Mouse (Mus musculus): ENCODE measurements around the gene Prdm11. TPM values are rescaled to one million over a fixed set of nuclear protein-coding genes. Genes with fewer than 3 reads are reported as not detected.
A peak's percentile ranks its signal among the peaks of the same experiment; 100 is the strongest.

Prdm11 gene
- total RNA-seq, 4 experiments from 2014 or later, result 23.7 to 29.5 (median 26.6) TPM

DNA sequence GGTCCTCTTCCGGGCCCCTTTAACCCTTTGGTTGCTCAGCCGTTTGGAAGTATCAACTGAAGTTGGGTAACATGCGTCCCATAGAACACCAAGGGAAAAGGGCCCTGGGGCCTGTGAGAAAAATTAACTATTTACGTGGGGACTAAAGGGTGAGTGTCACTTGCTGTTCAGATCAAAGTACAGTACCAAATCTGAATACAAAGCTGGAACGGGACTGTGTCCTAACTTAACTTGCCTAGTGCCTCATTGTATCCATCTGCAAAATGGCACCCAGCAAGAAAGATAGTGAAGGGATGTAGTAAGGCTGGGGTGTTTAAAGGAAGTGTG, 505 bp upstream of the Prdm11 start:
- DNase-seq (ENCODE audit: low spot score in 2 of 2), result no peak

DNA sequence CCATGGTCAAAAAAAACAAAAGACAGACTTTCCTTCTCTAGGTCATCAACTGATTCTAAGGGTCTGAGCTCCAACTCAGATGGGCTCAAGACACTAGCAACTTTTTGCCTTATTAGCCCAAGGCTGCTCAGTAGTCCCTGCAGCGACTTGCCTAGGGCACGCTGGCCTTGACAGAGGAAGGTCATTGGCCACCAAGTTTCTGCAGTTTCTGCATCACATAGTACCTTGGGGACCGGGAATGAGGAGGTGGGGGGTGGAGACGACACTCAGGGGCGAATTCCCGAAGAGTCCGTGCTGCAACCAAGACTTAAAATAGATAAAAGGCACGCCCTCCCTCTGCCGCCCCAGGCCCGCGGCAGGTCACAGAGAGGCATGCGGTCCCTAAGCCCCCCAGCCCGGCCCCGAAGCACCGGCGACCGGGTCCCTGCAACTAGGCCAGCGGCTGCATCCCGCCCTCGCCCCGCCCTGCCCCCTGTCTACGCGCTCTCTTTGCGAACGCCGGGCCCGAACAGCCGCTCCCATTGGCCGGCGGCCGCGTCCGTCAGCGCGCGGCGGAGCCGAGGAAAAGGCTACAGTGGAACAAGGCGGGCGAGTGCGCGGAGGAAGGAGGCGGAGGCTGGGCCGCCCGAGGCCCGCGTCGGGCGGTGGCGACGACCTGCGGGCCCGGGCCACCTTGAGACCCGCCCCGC, 694 bp downstream of the Prdm11 start:
- DNase-seq (ENCODE audit: low spot score in 2 of 2), result peak; percentile 87 to 91

DNA sequence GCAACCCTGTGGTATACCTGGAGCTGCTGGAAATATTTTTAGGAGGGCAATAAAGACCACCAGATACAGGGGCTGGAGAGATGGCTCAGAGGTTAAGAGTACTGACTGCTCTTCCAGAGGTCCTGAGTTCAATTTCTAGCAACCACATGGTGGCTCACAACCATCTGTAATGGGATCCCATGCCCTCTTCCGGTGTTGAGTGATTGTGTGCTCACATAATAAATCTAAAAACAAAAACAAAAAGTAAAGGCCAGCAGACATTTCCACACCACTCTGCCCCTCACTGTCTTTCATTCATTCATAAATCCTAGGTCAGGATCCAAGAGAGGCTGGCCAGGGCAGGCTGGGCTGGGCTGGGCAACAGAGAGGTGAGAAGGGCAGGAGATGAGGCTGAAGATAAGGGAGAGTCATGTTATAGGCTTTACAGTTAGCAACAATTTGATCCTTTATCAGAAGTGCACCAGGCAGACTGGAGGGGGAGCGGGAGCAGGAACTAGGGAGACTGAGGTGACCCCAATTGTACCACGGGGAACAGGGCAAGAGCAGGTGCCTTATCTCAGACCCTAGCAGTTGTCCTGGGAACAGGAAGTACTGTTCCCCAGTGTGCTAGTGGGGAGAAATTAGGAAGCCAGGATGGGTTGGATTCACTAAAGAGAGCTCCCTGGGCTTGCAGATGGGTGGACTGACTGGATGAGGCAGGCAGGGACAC, 2.4 kb downstream of the Prdm11 start:
- no peak for DNase-seq (ENCODE audit: low spot score in 2 of 2)

DNA sequence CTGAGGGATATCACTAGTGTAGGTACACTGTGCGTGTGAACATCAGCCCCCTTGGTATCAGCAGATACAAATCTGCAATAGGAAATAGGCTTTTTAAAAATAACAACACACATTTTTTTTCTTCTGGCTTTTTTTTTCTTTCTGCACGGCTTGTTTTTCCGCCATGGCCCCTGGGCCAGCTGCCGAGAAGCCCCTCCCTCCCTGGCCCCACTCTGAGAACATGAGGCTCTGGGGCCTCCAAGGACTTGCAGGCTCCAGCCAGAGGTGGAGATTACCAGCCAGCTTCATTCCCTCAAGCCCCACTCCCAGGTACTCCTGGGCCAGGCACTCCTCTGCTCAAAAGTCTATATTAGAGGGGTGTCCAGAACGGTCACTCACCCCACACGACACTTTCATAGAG, 4.5 kb downstream of the Prdm11 start:
- DNase-seq (ENCODE audit: low spot score in 2 of 2), result no peak

DNA sequence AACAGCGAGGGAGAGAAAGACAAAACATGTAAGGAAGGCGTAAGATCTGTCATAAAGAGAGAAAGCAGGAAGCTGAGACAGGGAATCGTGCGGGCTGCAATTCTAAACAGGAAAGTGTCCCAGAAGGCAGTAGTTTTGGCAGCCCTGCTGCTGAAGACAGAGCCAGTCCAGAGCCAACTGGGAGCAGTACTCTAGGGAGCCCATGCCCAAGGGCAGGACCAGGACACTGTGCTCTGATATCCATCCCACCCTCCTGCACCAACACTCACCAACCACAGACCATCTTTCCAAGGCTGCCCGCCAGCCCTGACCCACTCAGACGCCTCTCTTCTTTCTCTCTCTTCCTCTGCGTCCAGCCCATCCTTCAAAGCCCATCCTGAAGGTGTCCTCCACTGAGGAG, 5.1 kb downstream of the Prdm11 start:
- DNase-seq (ENCODE audit: low spot score in 2 of 2), result no peak

DNA sequence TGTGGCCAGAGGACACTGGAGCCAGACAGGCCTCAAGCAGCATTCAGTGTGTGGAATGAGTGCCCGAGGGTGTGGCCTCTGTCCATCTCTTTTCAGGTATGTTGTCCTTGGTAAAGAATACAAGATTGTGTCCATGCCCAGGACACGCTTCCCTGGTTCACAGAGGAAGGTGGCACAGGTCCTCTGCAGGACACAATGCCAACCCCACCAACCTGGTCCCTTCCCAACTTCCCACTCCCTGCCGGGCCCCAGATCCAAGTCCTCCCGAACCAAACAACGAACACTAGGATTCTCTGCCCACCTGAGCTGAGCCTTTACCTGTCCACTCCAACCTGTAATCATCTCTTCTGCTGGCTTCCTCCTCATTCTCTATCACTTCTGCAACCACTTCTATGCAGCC, 6.3 kb downstream of the Prdm11 start:
- DNase-seq (ENCODE audit: low spot score in 2 of 2), result no peak

DNA sequence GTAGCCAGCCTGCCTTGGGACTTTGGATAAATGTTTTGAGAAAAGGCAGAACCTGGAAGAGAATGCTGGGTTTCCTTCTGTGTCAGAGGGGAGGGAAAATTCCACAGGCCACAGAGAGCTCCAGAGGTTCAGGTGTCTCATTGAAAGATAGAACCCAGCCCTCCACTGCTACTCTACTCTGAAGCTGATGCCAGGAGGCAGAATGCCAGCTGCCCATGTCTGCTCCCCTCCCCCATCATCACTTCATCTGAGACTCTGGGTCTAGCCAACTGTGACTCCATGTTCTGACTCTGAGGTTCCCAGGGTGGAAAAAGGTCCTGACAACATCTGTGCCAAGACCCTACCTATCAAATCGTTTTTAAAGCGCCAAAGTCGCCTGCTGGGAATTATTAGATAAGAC, 6.9 kb downstream of the Prdm11 start:
- DNase-seq (ENCODE audit: low spot score in 2 of 2), result no peak

DNA sequence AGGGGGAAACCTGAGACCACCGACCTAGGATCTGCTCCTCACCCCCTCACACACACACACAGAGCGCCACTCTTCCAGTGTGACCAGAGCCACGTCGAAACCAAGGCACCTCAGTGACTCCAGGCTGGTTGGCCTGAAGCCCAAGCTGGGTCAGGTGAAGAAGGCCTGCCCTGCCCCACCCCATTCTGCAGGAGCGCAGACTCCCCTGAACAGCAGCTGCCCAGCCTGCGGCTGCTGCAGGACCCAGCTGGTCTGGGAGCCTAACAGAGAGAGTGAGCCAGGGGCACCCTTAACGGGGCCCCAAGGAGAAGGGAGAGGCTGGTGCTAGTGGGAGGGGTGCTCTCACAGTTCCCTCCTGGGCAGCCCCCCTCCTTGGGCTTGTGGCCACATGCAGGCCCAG, 10.3 kb downstream of the Prdm11 start:
- DNase-seq (ENCODE audit: low spot score in 2 of 2), result no peak

DNA sequence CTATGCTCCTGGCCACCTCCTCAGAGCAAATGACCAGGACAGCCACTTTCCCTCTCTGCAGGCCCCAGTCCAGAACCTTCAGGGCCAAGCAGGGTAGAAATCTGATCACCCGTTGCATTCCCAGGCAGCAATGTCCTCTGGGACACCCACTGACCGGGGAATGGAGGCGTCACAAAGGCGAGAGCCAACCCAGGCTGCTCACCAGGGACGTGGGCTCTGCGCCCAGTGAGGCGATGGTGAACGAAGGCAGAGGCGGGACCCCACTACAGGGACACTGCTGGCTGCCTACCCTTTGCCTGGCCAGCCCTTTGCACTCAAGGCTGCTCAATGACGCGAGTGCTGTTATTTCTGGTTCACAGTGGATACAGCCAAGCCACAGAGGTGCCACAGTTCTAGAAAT, 13.3 kb downstream of the Prdm11 start:
- no peak for DNase-seq (ENCODE audit: low spot score in 2 of 2)

DNA sequence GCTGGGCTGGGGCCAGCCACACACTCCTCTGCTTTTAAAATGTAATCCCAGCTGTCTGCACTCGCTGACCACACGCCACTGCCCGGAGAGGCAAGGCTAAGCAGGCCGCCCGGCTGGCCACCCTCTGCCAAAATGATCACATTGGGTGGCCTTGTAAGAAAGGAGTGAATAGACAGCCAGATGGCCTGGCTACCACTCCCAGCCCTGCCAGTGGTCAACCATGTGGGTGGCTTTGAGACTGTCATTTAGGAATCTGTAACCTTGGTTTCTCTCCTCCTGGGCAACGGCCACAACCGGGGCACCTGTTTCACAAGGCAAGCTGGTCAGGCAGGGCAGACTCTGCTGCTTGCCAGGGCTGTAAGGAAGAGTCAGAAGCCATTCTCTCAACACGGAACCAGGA, 13.9 kb downstream of the Prdm11 start:
- DNase-seq (ENCODE audit: low spot score in 2 of 2), result no peak

DNA sequence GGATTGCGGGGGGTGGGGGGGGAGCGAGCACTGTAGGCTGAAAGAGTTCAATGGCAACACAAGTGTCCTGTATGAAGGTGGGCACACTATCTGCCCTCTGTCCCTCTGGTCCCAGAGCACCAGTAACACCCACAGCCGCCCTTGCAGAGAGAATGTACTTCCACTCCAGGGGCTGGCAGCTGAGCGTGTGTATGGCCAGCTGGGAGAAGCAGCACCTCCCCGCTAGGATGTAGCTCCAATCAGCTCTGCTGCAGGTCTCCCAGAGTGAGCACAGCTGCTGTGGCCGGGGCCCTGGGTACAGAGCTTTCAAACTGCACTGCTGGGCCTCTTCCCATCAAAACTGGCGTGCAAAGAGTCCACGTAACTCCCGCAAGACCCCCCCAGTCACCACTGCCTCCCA, 14.9 kb downstream of the Prdm11 start:
- DNase-seq (ENCODE audit: low spot score in 2 of 2), result no peak

DNA sequence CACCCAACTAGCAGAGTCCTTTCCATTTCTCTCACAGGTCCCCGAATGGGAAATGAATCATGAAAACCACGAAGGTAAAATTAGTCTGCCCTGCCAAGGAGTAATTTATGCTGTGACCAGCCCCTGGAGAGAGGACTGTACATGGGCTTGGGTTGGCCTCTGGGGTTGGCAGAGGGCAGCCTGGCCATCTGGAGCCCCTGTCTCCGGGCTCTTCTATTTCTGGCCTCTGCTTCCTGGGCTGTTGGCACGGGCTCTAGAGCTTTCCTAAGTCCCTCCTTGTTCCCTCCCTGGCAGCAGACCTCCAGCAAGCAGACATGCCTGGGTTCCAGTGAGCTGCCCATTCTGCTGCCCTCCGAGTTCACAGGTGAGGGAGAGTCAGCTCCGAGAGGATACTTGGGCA, 15.9 kb downstream of the Prdm11 start:
- no peak for DNase-seq (ENCODE audit: low spot score in 2 of 2)

DNA sequence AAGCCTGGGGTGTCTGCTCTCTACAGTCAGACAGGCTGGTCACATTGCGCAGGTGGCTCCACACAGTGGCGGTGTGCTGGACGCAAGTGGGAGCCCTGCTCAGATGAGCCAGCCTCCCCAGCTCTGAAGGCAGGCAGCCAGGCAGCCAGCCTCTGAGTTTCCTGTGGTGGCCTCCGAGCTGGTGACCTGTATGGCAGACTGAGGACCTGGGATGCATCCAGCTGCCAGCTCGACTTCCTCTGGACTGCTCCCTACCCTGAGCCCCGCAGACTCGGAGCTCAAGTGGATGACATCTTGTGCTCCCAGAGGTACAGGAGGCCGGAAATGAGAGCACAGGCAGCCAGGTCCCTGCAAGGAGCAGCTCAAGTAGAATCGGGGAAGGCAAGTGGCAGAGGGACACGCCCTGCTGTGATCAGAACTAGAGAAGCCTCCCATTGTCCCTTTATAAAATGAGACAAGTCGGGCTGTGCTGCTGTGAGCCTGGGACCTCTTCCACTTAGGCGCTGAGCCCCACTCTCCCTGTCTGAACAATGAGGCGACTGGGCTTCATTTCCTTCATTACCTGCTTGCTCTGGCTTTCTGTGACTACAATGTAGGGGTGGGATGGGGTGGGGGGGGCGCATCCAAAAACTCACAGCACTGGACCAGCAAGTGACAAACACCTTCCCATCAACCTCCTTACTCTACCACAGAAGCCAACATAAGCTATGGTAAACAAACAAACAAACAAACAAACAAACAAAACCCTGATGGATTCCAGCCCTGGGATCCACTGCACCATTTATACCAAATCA, 16.5 kb downstream of the Prdm11 start:
- DNase-seq (ENCODE audit: low spot score in 2 of 2), result no peak

DNA sequence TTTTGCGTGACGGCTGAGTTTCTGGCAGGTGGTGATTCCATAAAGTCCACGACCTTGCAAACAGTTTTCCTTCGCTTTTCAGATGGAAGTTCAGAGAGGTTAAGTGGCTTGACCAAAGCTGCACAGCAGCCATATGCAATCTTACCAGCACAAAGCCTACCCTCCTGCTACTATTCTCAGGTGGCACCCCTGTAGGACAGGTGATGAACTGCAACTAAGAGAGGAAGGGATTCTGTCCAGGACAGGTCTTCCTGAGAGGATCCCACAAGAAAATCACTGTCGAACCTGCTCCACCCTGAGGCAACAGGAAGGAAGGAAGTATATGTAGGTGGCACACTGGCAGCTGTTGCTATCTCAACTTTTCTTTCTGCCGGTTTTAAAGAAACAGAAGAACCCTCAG, 17.1 kb downstream of the Prdm11 start:
- DNase-seq (ENCODE audit: low spot score in 2 of 2), result no peak

DNA sequence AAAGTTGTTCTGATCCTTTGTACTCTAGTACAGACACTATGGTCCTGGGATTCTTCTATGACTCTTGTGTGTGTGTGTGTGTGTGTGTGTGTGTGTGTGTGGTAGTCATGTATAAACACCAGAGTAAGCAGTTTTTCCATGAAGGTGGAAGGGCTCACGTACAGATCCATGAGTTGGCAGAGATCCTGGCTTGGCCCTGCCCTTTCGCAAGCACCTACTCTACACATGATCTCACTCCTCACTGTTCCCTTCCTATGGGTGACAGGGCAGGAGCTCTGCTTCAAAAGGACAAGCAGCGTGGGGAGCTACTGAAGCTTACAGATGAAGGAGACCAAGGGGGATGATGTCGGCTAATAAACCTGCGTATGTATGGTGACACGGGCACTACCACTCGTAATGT, 18.3 kb downstream of the Prdm11 start:
- no peak for DNase-seq (ENCODE audit: low spot score in 2 of 2)

DNA sequence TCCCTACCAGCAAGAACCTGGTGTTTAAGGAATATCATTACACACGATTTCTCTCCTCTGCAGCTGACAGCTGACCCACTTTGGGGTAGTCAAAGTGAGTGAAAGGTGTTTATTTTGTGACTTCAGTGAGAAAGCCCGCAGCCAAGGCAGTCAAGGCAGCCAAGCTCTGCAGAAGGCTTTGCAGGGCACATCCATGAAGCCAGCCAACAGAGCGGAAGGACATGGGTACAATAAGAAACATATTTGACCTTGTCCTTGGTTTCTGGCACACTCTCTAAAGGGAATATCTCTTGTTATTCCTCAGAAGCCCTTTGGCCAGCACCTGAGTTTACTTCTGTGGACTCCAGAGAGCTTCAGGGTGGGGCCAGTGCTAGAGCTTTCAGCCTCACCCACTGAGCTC, 21.5 kb downstream of the Prdm11 start:
- DNase-seq (ENCODE audit: low spot score in 2 of 2), result no peak

DNA sequence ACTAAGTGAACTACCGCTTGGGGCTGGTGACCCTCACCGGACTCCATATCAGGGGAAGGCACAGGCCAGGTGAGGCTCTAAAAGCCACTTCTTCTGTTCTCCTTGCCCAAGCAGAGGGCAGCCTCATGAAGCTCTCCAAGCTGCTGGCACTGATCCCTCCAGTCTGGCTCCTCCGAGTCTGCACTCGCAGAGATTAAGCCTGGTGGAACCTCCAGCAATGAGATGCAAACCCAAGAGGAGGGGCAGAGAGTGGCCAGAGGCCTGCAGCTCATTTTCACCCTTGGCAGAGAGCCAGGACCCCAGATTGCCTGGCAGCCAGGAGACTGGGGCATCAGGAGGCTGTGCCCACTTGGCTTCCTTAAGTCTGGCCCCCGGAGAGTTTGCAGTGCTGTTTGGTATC, 27.1 kb downstream of the Prdm11 start:
- no peak for DNase-seq (ENCODE audit: low spot score in 2 of 2)

DNA sequence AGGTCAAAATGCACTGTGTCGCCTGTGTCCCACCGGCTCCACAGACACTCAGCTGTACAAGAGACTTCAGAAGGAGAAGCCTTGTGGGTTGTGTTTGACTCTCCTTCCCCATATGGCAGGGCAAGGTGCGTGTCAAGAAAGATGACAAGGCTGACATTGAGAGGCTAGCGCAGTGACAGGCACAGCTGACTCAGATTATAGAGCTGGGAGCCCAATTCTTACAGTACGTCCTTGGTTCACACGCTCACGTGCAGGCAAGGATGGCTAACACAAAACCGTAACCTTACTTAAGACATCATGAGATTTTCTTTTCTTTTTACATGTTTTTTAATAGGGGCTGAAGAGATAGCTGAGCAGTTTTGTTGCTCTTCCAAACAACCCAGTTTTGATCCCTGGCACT, 28.8 kb downstream of the Prdm11 start:
- no peak for DNase-seq (ENCODE audit: low spot score in 2 of 2)

DNA sequence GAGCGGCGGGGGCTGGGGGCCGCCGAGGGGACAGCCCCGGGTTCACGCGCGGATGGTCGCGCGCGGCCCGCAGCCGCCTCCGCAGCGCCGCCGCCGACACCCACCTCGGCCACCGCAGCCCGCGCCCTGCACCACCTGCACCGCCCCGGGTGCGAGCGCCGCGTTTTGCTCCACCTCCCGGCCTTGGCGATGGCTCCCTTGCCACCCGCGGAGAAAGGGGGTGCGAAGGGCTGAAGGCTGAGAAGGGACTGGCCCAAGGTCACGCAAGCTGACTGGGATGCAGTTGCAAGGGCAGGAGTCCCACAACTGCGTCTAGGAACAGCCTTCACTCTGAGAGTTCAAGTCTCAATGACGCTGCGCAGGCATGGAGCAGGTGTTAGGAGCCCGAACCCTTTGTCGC, 30.9 kb downstream of the Prdm11 start:
- no peak for DNase-seq (ENCODE audit: low spot score in 2 of 2)

DNA sequence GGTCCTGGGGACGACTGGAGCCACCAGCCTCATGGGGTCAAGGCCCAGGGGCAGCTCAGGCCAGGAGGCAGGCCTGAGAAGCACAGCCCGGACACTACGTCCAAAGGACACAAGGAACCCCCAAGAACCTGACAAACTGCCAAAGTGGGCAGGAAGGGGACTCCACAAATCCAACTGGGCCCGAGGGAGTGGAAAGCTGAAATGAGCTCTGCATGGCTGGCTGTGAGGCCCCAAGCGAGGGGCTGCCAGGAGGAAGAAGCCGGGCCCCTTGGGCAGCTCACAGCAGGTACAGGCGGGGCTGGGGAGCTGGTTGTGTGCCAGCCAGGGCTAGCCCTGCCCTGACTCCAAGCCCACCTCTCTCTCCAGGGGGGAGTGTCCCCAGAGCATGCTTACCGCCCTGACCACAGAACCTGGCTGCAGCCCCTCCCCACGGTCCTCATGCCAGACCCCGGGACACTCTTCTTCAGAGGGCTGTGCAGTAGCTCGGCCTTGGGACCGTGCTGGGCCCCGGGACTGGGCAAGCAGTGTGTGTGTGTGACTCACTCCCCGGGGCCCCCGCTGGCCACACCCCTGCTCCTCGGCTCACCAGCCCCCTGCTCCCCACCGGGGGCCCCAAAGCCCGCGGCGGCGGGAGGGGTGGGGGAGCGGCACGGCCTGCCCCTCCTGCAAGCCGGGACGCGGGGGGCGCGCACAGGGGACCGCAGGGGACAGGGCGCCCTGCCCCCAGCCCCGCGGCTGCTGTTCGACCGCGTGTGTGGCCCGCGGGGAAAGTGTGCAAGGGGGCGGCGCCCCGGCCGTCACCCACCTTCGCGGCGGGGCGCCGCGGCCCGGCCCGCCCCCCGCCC, 31.7 kb downstream of the Prdm11 start:
- no peak for DNase-seq (ENCODE audit: low spot score in 2 of 2)

DNA sequence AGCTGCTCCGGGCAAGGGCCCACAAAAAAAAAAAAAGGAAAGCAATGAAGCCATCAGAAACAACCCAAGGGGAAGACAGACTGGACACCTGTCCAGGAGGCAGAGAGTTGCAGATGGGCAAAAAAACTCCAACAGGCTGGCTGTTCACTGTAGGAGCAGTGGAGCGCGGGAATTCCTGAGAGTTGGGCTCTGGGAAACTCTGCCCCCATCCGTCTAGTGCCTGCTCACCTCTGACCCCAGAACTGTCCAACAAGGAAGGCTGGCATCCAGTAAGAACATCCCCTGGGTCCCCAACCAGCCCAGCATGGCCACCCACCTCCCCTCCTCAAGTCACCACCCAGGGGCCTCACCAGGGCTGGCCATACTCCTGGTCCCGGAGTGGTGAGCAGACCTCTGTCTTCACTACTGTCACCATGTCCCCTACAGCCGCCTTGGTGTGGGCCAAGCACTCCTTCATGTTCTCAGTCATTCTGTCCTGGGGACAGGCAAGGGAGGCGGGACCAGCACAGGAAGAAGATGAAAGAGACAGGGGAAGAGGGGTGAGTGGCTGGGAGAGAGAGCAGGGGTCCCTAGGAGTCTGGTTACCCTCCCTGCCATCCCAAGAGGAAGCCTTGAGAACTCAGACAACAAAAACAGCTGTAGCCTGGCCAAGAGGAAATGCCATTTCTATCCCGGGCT, 32.4 kb downstream of the Prdm11 start:
- no peak for DNase-seq (ENCODE audit: low spot score in 2 of 2)
